Mouse (Mus musculus) cerebellum, adult 18-20 months (tissue): ENCODE results near the gene Ect2l.
A peak's percentile ranks its signal among the peaks of the same experiment; 100 is the strongest.

Source experiments
- DNase-seq, 2 experiments: peaks; one replicate each; pipeline ENCODE4 v3.0.0; 2021

The Ect2l gene

DNA sequence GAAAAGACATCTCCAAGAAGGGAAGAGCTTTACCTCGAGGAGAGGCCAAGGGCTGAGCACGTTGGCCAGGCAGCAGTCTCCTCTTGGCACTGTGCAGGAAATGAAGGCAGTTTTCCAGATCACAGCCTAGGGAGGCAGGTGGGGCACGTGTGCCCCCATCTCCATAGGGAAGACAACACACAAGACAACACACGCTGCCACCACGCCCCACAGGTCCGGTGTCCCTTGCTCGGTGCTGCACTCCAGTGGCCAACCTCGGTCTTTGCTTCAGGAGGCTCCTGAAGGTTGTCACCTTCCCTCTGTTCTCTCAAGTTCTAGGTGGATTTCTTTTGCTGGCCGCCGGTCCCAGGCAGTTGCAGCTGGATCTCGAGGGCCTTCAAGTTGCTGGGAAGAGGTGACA, at the start of gene Ect2l:
Gene Ect2l (minus strand): TSS at position 165 of the 400 bp plus-strand sequence.
- DNase-seq: peak; percentile 20 to 21

DNA sequence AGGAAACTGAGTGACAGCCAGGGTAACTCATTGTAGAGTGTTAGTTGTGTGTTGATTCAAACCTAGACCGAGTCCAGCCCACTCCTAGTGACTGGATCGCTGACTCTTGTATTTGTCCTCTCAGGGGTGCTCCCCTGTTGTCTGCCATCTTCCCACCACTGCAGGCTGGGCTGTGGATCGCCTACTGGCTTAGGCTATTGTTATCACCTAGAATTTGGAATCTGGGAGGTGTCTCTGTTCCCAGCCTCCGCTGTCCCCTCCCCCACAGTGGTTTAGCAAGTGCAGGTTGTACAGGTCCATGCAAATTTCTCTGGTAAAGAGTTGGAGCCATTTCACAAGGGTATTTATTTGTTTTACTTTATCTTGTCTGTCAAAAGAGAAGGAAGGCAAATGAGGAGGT, 40.7 kb upstream of the Ect2l start:
- no peak for DNase-seq

DNA sequence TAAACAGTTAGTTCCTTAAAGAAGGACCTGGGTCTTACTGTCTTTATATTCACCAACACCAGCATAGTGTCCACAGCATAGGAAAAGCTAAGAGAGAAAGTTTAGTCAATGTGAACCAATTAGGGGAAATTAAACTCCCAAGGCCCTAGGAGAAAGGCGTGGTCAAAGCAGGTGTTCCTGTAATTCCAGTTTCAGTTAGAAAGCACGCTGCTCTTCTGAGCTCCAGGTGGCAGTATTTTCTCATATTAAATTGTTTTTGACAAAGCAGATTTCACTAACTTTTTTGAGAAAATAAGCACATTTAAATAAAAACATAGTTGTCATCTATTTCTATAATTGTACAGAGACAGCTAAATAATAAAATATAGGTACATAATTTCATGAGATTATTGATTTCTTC, 32.9 kb upstream of the Ect2l start:
- DNase-seq: no peak

DNA sequence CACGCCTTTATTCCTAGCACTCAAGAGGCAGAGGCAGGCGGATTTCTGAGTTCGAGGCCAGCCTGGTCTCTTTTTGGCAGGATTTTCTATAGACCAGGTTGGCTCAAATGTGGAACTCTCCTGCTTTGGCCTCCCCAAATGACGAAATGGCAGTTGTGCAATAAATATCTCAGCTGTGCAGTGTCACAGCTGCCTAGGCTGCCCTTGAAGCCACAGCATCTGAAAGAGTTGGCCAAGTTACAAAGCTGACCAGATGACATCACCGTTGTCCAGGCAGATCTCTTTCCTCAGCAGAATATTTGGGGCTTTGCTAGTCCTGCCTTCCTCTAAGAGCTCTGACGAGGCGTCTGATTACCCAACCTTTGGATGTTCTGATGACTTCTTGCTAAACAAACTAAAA, 26.5 kb upstream of the Ect2l start:
- DNase-seq: no peak

DNA sequence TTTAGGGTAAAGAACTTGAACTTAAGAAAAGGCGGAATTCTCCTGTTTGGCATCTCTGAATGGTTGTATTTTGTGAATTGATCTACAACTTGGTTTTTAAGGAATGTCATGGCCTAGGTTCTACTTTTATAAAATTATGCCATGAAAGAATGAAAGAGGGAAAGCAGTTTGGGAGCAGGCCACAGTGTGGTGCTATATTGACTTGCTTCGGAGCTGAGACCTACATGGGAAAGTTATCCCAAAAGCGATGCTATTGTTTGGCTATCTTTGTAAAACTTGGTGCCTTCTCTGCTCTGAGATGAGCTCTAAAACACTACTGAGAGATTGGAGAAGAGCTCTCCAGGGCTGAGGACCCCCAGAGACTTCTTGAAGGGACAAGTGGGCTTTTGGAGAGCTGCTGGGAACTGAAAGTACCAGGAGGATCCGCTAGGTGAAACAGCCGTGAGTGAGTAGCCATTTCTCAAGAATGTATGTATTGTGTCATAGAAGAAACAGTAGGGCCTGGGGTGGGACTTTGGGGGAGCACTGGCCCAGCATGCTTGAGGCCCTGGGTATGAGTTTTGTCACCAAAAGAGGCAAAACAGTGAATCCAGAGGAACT, 25.7 kb upstream of the Ect2l start:
- no peak for DNase-seq

DNA sequence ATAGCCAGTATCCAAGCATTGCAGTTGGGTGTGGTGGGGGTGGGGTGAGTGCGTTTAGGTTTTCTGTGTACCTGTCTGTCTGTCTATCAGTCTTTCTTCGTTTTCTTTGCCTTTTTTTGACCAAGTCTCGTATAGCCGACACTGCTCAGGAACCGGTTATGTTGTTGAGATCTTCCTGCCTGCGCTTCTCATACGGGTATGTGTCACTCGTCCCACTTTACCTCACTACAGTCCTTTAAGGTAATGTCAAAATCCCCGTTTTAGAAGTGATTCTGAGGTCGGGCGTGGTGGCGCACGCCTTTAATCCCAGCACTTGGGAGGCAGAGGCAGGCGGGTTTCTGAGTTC, 24.7 kb upstream of the Ect2l start:
- DNase-seq: no peak

DNA sequence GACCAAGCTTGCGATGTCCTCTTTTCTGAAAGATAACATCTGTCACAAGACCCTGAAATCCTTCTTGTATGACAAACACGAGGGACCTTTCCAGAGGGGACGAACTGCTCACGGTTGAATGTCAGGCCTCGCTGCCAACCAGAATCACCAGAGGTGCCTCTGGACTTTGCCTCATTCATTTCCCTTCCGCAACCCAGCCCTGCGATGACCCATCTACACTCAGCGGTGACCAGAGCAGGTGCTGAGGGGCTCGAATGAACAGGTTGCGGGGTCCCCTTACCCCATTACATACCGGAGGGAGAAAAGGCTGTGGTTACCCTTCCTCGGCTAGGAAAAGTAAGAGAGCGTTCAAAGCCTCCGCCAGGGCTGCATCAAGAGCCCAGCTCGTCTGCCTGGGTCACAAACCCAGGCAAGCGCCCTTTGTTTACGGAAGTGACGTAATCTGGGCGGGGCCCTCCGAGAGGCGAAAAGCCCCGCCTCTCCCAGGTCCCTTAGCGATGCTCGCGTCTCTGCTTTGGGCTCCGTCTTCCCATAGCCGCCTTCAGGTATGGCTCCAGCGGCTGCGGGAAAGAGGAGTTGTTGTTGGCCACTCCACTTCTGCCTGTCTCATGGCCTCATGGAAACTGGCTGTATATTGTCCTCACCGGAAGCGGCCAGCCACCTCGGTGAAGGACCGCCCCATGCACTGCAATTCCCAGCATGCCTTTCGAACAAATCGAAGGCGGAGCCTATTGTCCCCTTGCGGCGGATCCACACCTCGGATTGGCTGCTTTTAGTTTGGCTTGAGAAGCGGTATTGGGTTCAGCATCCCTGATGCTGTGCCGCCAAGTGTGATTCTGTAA, 24.1 kb upstream of the Ect2l start, which contains the start of gene Ccdc28a:
Gene Ccdc28a (minus strand): TSS at position 439 of the 842 bp plus-strand sequence.
- DNase-seq: peak; percentile 96 to 97

DNA sequence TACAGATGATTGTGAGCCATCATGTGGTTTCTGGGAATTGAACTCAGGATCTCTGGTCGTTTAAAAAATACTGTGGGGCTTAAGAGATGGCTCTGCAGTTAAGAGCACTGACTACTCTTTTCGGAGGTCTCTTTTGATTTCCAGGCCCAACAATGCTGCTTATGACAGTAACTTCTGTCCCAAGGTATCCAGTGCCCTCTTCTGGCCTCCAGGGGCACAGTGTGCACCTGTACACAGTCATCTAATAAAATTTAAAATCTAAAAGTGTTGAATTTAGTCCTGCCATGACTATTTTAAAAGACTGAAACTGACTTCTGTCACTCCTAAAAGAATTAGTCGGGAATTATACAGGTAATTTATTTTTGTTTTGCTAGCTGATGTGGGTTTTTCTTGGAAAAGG, 23.2 kb upstream of the Ect2l start:
- no peak for DNase-seq

DNA sequence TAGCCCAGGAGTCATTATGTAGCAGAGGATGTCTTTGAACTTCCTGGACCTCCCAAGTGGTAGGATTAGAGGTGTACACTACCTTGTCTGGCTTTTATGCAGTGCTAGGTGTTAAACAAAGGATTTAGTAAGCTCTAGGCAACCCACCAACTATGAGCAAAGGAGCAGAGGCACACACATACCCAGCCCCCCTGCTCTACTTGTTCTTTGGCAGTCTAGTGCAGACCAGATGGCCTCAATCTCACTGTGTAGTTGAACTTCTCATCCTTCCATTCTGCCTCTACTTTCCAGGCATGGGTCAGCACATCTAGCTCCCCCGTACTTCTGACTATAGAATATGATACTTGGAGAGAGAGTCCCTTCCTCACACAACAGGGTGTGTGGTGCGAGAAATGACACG, 13.7 kb upstream of the Ect2l start:
- DNase-seq: peak; percentile 33 to 41

DNA sequence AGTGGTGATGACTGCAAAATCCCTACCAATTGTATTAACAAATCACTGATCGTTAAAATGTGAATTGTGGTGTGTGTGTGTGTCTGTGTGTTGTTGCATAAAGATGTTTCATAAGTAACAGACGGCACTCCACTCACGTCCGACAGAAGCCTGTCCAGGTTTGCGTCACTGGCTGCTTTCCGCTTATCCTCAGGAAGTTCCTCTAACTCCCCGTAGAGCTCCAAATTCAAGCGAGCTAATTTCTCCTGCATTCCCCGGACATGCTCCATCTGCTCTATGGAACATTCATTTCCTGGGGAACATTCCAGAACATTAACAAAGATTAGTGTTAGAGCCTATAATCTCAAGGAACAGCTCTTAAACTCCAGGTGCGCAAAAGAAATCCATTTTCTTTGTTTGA, 8.7 kb upstream of the Ect2l start:
- DNase-seq: peak; percentile 31 to 47

DNA sequence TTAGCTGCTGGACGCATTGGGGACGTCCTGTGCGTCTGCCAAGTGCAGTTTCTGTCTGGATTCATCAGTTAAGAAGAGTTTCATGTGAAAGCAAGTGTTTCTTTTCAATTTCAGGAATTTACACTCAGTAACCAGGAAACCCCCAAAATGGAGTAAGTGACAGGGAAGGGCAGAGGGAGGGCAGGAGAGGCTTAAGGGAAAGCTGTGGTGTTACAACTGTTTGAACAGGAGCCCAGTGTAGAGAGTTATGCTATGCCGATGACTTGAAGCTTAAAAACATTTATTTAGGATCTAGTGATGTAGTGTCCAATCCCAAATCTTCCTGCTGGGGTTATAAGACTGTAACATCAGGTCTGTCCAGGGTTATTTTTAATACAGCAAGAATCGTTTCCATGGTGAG, 3.4 kb upstream of the Ect2l start:
- no peak for DNase-seq

DNA sequence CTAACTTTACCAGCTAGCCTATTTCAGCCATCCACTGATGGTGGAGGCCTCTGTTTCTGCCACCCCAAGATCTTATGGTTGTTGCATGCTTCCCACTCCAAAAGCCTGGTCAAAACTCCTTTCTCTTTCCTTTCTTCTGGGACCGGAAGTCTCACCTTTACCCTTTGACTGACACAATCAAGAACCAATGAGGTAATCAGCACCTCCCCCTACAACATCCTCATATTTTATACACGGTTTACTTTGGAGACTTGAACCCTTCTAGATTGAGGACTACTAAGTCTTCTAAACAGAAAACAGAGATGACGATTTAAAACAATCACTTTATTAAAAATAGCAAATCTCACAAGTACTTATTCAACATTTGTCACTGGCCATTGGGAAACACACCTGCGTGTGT, 2.7 kb upstream of the Ect2l start:
- DNase-seq: no peak

DNA sequence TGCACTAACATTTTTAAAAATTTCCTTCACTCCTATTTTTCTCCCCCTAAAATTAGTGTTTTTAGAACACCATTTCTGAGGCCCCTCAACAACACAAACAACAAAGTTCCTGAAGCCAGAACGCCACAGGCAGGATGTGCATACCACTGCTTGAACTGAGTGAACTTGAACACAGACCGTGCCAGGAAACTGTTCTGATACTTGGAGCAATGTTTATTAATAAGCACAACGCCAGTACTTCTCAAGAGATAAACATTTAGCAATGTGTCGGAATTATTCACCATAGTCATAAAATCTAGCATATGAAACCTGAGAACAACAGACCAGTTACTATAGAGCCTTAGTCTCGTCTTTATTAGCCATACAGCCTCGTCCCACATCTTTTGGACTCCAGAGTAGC, 571 bp downstream of the Ect2l start:
- DNase-seq: no peak

DNA sequence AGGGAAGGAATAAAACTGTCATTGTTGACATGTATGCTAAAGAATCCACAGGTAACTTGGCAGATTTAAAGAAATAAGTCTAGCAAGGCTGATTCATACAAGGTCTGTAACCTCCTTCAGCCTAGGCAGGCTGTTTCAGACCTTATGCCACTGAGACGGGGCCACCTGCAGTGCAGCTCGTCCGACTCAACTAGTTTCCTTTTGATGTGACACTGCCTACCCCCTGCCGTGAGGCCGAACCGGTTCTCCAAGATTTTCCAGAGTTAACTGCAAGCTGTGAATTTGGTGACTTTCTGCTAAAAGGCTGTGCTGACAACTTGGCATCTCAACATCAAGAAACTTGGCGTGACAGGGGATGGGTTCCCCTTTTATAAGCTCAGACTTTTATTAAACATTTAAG, 6.6 kb downstream of the Ect2l start:
- no peak for DNase-seq

DNA sequence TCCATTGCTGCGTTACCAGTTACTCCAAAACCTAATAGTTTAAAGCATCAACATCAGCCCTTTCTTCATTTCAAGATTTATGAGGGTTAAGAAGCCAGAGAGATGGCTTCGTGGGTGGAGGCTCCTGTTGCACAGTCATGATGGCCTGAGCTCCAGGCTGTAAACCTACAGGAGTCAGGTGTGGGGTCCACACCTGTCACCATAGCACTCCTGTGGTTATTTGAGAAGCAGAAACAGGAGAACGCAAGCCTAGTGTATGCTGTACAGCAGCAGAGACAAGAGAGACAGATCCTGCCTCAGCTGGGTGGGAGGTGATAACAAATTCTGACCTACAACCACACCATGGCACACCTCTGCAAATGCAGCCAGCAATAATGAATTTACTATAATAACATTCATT, 8.3 kb downstream of the Ect2l start:
- no peak for DNase-seq

DNA sequence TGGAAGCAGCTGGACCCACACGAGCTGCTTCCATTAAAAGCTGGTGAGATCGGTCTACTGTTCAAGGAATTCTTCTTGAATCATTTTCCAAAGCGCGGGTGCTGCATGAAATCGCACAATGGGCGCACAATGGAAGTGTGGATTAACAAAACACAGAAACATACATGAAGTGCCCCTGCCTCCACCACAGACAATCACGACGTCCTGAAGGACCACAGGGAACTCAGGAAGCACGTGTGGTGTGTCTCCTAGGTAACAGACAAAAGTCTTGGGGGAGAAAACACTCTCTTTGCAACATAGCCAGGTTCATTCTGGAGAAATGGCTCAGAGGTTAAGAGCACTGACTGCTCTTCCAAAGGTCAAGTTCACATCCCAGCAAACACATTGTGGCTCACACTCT, 10.0 kb downstream of the Ect2l start:
- DNase-seq: no peak

DNA sequence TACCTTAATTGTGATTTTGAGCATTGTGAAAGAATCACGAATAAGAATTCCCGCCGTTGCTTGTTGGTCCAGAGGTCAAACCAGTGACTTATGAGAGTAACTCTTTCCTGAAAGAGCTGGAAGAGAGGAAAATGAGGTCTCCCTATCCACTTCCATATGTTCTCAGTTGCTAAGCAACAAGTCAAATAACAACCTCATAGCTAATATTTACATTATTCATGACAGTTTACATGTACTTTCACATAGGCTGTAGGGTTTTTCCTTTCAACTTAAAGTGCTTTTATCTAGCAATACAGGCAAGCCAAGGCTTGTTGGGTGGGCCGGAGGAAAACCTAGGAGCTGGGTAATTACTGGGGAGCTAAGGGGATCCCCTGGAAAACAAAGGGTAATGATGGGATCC, 10.8 kb downstream of the Ect2l start:
- no peak for DNase-seq

DNA sequence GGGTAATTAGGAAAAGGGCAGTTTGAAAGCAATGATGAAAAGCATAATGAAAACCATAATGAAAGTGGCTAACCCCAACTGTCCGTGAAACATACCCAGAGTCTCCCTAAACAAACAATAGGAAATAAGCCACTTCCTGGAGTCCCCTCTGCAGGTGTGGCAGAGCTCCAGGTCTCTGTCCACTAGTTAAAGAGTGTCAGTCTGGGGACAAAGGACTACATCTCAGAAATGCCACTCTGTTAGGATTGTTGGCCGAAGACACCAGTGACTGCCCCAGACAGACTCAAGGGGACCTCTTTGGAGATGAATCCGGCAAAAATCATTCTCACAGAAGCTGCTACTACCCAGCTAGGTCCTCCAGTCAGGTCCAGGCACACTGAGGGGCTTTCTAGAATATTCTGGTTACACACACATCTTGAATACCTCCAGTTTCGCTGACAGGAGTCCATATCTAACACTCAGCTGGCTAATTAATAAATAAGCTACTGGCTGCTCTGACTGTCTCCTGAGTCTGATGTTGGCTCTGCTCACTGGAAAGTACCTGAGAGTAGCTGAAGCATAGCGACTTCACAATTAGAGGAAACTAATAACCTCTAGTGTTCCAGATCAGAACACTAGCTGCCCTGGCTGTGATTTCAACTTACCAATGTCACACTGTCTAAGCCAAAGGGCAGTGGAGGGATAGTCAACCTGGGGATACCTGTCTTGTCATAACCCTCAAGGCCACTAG, 12.2 kb downstream of the Ect2l start:
- DNase-seq: no peak

DNA sequence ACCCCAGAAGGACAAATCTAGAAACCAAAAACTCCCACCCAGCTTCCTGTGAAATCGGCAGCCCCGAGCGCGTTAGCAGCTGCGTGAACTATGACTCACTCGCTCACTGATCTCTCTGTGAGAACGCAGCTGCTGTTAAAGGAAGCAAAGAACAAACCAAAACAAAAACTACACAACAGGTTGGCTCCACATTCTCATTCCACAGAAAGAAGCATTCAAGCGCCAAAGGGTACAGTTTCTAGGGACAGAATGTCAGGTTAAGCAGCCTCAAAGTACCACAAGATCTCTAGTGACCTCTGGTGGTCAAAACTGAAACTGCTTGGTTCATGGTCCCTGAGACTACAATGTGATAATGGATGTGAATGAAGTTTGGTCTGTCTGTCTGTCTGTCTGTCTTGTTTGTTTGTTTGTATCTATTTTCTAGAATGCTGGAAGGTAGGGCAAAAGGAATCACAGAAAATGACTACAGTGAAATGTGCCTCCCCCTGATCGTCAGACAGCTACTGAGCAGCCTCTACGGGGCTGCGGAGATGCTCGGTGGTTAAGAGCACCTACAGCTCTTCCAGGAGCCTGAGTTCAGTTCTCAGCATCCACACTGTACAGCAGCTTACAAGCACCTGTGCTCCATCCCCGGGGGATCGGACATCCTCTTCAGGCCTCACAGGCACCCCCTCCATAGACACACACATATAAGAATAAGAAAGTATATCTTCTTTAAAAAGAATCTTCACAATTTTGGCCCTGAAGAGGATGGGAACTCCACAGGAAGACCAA, 13.3 kb downstream of the Ect2l start:
- DNase-seq: peak; percentile 73 to 81

DNA sequence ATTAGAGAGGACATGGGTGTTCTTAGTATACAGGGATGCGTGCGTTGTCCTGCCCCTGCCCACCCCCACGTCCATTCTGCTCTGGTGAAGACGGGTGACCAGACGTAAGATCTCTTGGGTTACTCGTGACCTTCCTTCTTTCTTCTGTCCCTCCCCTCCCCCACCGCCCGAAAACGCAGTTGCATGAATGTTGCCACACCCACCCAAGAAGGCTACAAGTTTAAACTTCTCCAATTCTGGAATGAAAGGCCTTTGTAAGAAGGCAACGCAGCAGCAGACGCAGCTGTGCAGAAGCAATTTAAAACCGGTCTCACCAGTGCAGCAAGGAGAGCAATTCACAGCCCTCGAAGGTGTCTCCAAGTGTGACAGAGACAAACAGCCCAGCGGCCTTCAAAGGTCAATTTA, 16.0 kb downstream of the Ect2l start:
- DNase-seq: no peak

DNA sequence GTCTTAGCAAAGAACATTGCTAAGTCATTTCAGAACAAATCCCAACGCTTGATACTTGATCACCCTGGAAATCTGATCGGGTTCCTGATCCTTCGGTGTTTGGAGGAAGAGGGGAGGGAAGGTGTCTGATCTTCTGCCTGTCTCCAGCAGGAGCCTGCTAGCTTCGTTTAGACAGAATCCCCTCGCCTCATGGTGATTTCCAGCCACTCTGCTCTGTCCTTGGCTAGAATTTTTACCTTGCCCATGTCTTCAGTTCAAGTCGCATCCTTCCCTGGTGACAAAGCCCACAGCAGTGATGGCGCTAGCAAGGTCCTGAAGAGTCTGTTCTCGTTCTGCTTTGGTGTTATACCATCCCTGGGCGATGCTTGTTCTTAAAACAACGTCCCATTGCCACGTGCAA, 16.5 kb downstream of the Ect2l start:
- no peak for DNase-seq

DNA sequence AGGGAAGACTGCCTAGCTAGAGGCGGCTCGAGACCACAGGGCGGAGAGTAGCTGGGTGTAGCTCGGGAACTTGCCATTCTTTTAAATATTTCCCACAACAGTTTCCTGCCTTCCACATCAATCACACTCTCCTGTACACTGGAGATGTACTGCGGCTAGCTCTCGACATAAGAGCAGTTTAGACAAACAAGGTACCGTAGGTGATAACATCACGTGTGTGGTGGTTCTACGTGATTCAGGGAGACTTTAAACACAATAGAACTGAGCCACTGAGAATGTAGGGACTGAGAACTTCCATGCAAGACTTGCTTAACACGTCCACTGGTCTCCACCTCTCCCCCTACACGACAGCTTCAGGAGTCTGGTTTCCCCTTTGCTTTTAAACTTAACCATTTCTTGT, 17.5 kb downstream of the Ect2l start:
- no peak for DNase-seq

DNA sequence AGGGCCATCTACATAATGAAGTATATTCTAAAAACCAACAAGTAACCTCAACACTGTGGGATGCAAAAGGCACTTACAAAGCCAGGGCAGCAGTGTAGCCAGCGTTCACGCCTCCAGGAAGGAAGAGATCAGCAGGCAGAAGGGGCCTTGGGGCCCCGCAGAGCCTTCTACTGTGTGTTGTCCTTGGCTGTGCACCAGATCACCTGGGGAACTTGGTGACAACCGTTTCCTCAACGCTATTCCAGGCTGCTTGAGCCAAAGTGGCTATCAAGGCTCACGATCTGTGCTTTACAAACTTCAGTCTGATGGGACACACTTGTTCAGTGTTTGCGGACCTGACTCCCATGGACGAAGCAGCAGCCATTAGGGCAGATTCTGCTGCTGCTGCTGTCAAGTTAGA, 19.0 kb downstream of the Ect2l start:
- DNase-seq: no peak
